Mouse (Mus musculus) brain, embryonic 14.5 days (tissue): Measurements from ENCODE around the gene Dip2b.

Experiments
- CTCF ChIP-seq: fragments of 200-500 bp; IDR thresholded peaks from 2 replicates; pipeline ENCODE4 v1.5.1; 2012; ENCODE audit warnings: inconsistent platforms, mild to moderate bottlenecking, moderate library complexity, borderline replicate concordance; ENCODE audit not compliant: insufficient read depth, insufficient read length; ENCODE audit errors: extremely low read depth
- POLR2A ChIP-seq: fragments of 200-500 bp; IDR thresholded peaks from 2 replicates; pipeline ENCODE4 v1.6.1; 2012; ENCODE audit warnings: mild to moderate bottlenecking, inconsistent platforms, borderline replicate concordance; ENCODE audit not compliant: poor library complexity, insufficient read depth, insufficient read length, severe bottlenecking; ENCODE audit errors: extremely low read depth

GRCm38 (mm10) chr15:100032546-100032945 is 5.9 kb upstream of the Dip2b start:
- TF ChIP-seq POLR2A (no peak), CTCF (no peak)
